In genomic region chr7:15933437-15934359, GRCm38 (mm10) we compare ENCODE assay signal across 9 mouse cellular contexts. TPM values are rescaled to one million over a fixed set of nuclear protein-coding genes. Genes with fewer than 3 reads are reported as not detected.
A peak's percentile ranks its signal among the peaks of the same experiment; 100 is the strongest.
DNase-seq lines count a peak whose midpoint lies in the region; ATAC-seq and TF ChIP-seq lines count a peak whose summit lies in the region.
"Had no signal": no experiment of that assay in that cellular context is flagged by ENCODE, and none has a peak within 500 bp of the region (broad histone marks: within the 10 kb centered on the region; RNA-seq: fewer than 3 reads in every experiment).

No protein-coding gene starts in this region.

- peak; percentile 29 for DNase-seq in adrenal gland, postnatal 14 days
- DNase-seq in adrenal gland, postnatal 25 days = no peak
- DNase-seq in lung, adult 2 months = no peak
- peak; percentile 69 for DNase-seq in skeletal muscle tissue, adult 2 months (ENCODE audit: low read depth, low spot score)
- DNase-seq in forebrain, embryonic 10.5 days (ENCODE audit: extremely low spot score, low spot score) = no peak

- WGBS in lung, embryonic 15.5 days = 37% methylated on average over 16 of the region's 16 CpGs
- WGBS in lung, adult 2 months = 29% methylated on average over 16 of the region's 16 CpGs
- 66% methylated on average over 16 of the region's 16 CpGs for WGBS in midbrain, embryonic 15.5 days
- whole genome bisulfite sequencing in forebrain, embryonic 10.5 days = 64% methylated on average over 16 of the region's 16 CpGs

- no peak for TF ChIP-seq POLR2A in lung, adult 2 months (IDR thresholded peaks at IDR 0.05; ENCODE audit: borderline replicate concordance, extremely low read depth, low read depth, low read length)

- H3K9ac ChIP-seq in lung, embryonic 15.5 days = no peak overlapping the region
- H3K9ac ChIP-seq in midbrain, embryonic 15.5 days = no peak overlapping the region

- TF ChIP-seq CTCF in lung, adult 2 months (IDR thresholded peaks at IDR 0.05; ENCODE audit: insufficient read depth, low read length) = no peak

- peaks cover 27% of the 10 kb centered on the region for H3K36me3 ChIP-seq in lung, embryonic 15.5 days
- peaks cover 26% of the 10 kb centered on the region for H3K36me3 ChIP-seq in midbrain, embryonic 15.5 days (replicated peaks)
- H3K36me3 ChIP-seq in forebrain, embryonic 10.5 days (replicated peaks) = peaks cover 40% of the 10 kb centered on the region

- H3K27ac ChIP-seq in lung, embryonic 15.5 days = peak overlapping the region; percentile 81
- H3K27ac ChIP-seq in midbrain, embryonic 15.5 days = no peak overlapping the region
- H3K27ac ChIP-seq in forebrain, embryonic 10.5 days = no peak overlapping the region

- H3K9me3 ChIP-seq in lung, embryonic 15.5 days = no peaks in the 10 kb centered on the region
- no peaks in the 10 kb centered on the region for H3K9me3 ChIP-seq in midbrain, embryonic 15.5 days
- peaks cover 13% of the 10 kb centered on the region for H3K9me3 ChIP-seq in forebrain, embryonic 10.5 days

- H3K27me3 ChIP-seq in lung, embryonic 15.5 days = no peaks in the 10 kb centered on the region
- no peaks in the 10 kb centered on the region for H3K27me3 ChIP-seq in midbrain, embryonic 15.5 days (replicated peaks)
- H3K27me3 ChIP-seq in forebrain, embryonic 10.5 days (ENCODE audit: poor library complexity, severe bottlenecking) = no peaks in the 10 kb centered on the region

- 0 out of 2 replicates have a peak, but pooled peaks have one; percentile 51 for ATAC-seq in lung, embryonic 15.5 days (ENCODE audit: borderline replicate concordance, extremely low read depth, low FRiP score, low TSS enrichment)
- ATAC-seq in hematopoietic stem cell, adult 5-6 weeks (replicated peaks in 1 of 2; ENCODE audit: insufficient read depth in 1 of 2, low FRiP score in 2 of 2, low TSS enrichment in 1 of 2, low read depth in 1 of 2, poor library complexity in 2 of 2, severe bottlenecking in 2 of 2) = peak; percentile 34 to 44; a peak in 2 of 4 replicates
- no peak for ATAC-seq in midbrain, embryonic 15.5 days (replicated peaks)

- no peak overlapping the region; the same call in 1 of the 2 replicates for H3K4me2 ChIP-seq in lung, embryonic 15.5 days
- no peak overlapping the region for H3K4me2 ChIP-seq in midbrain, embryonic 15.5 days

- no peaks in the 10 kb centered on the region for H3K4me1 ChIP-seq in lung, embryonic 15.5 days
- H3K4me1 ChIP-seq in lung, adult 2 months (ENCODE audit: control insufficient read depth, insufficient read depth, low read length) = 0 out of 2 replicates have a peak, but pooled peaks cover 3% of the 10 kb centered on the region
- H3K4me1 ChIP-seq in midbrain, embryonic 15.5 days = no peaks in the 10 kb centered on the region
- 0 out of 2 replicates have a peak, but pooled peaks cover 7% of the 10 kb centered on the region for H3K4me1 ChIP-seq in forebrain, embryonic 10.5 days

- no peak overlapping the region for H3K4me3 ChIP-seq in lung, embryonic 15.5 days
- no peak overlapping the region for H3K4me3 ChIP-seq in lung, adult 2 months (replicated peaks; ENCODE audit: extremely low read depth, low read depth, low read length)
- H3K4me3 ChIP-seq in midbrain, embryonic 15.5 days = no peak overlapping the region
- no peak overlapping the region for H3K4me3 ChIP-seq in forebrain, embryonic 10.5 days

RNA-seq across cellular contexts. Expression of gene Selenow, which starts 11.5 kb away (rescaled TPM):
- total RNA-seq in adrenal gland, postnatal 14 days (2021) = 191 and 202 TPM in 2 replicates
- 156 and 160 TPM in 2 replicates for total RNA-seq in adrenal gland, postnatal 25 days (2021)
- polyA plus RNA-seq in lung, embryonic 15.5 days (2015; fragmentation: Nextera tagmentation; extraction: Ambion mirVana) = 774 and 832 TPM in 2 replicates
- 480 and 641 TPM in 2 replicates for polyA plus RNA-seq in lung, adult 2 months (2012; rRNA removed)
- total RNA-seq in hematopoietic stem cell, adult 5-6 weeks (2017) = 49.4 and 91.1 TPM in 2 replicates
- 1,365 and 1,414 TPM in 2 replicates for polyA plus RNA-seq in midbrain, embryonic 15.5 days (2015; fragmentation: Nextera tagmentation; extraction: Ambion mirVana)
- 828 and 843 TPM in 2 replicates for polyA plus RNA-seq in forebrain, embryonic 10.5 days (2016; fragmentation: Nextera tagmentation; extraction: Ambion mirVana)

RNA-seq across cellular contexts. Expression of gene Nop53, which starts 12.2 kb away (rescaled TPM):
- total RNA-seq in adrenal gland, postnatal 14 days (2021) = 196 and 213 TPM in 2 replicates
- 174 TPM in 2 replicates for total RNA-seq in adrenal gland, postnatal 25 days (2021)
- 188 and 189 TPM in 2 replicates for polyA plus RNA-seq in lung, embryonic 15.5 days (2015; fragmentation: Nextera tagmentation; extraction: Ambion mirVana)
- polyA plus RNA-seq in lung, adult 2 months (2012; rRNA removed) = 119 and 128 TPM in 2 replicates
- 279 and 439 TPM in 2 replicates for total RNA-seq in hematopoietic stem cell, adult 5-6 weeks (2017)
- polyA plus RNA-seq in midbrain, embryonic 15.5 days (2015; fragmentation: Nextera tagmentation; extraction: Ambion mirVana) = 114 and 126 TPM in 2 replicates
- 171 and 179 TPM in 2 replicates for polyA plus RNA-seq in forebrain, embryonic 10.5 days (2016; fragmentation: Nextera tagmentation; extraction: Ambion mirVana)

RNA-seq across cellular contexts. Expression of gene Ehd2, which starts 33.7 kb away (rescaled TPM):
- total RNA-seq in adrenal gland, postnatal 14 days (2021) = 119 and 121 TPM in 2 replicates
- total RNA-seq in adrenal gland, postnatal 25 days (2021) = 38.3 and 41.0 TPM in 2 replicates
- 82.9 and 89.9 TPM in 2 replicates for polyA plus RNA-seq in lung, embryonic 15.5 days (2015; fragmentation: Nextera tagmentation; extraction: Ambion mirVana)
- 219 and 232 TPM in 2 replicates for polyA plus RNA-seq in lung, adult 2 months (2012; rRNA removed)
- total RNA-seq in hematopoietic stem cell, adult 5-6 weeks (2017) = 0.15 and 0.56 TPM in 2 replicates
- polyA plus RNA-seq in midbrain, embryonic 15.5 days (2015; fragmentation: Nextera tagmentation; extraction: Ambion mirVana) = 4.6 and 5.8 TPM in 2 replicates
- polyA plus RNA-seq in forebrain, embryonic 10.5 days (2016; fragmentation: Nextera tagmentation; extraction: Ambion mirVana) = 10.1 and 11.2 TPM in 2 replicates

RNA-seq across cellular contexts. Expression of gene Crxos, which starts 51.3 kb away (rescaled TPM):
- not detected in 2 replicates for total RNA-seq in adrenal gland, postnatal 14 days (2021)
- total RNA-seq in adrenal gland, postnatal 25 days (2021) = not detected in 2 replicates
- not detected in 2 replicates for polyA plus RNA-seq in lung, embryonic 15.5 days (2015; fragmentation: Nextera tagmentation; extraction: Ambion mirVana)
- polyA plus RNA-seq in lung, adult 2 months (2012; rRNA removed) = not detected in 2 replicates
- not detected in 2 replicates for total RNA-seq in hematopoietic stem cell, adult 5-6 weeks (2017)
- polyA plus RNA-seq in midbrain, embryonic 15.5 days (2015; fragmentation: Nextera tagmentation; extraction: Ambion mirVana) = 0.27 TPM in 1 of 2 replicates, not detected in the other
- polyA plus RNA-seq in forebrain, embryonic 10.5 days (2016; fragmentation: Nextera tagmentation; extraction: Ambion mirVana) = not detected in 2 replicates
- polyA plus RNA-seq: embryonic facial prominence, embryonic 11.5 days had no signal

RNA-seq across cellular contexts. Expression of gene Crx, which starts 53.9 kb away (rescaled TPM):
- total RNA-seq in adrenal gland, postnatal 14 days (2021) = not detected in 2 replicates
- not detected in 2 replicates for total RNA-seq in adrenal gland, postnatal 25 days (2021)
- not detected in 2 replicates for polyA plus RNA-seq in lung, embryonic 15.5 days (2015; fragmentation: Nextera tagmentation; extraction: Ambion mirVana)
- polyA plus RNA-seq in lung, adult 2 months (2012; rRNA removed) = not detected in 2 replicates
- not detected in 2 replicates for total RNA-seq in hematopoietic stem cell, adult 5-6 weeks (2017)
- 0.15 and 0.28 TPM in 2 replicates for polyA plus RNA-seq in midbrain, embryonic 15.5 days (2015; fragmentation: Nextera tagmentation; extraction: Ambion mirVana)
- polyA plus RNA-seq in forebrain, embryonic 10.5 days (2016; fragmentation: Nextera tagmentation; extraction: Ambion mirVana) = 0.07 and 0.27 TPM in 2 replicates

Comparison
In these comparisons a context has a peak if more than half of its experiments do, and no peak if none do; other contexts are left out.
1. DNase-seq: peak in adrenal gland, postnatal 14 days (single experiment) and skeletal muscle tissue, adult 2 months (single experiment); none in adrenal gland, postnatal 25 days (single experiment), lung, adult 2 months (single experiment) and forebrain, embryonic 10.5 days (single experiment).